Mouse (Mus musculus) midbrain, postnatal 0 days (tissue): ENCODE measurements around the gene Plekhg6. TPM values are rescaled to one million over a fixed set of nuclear protein-coding genes. Genes with fewer than 3 reads are reported as not detected.
A peak's percentile ranks its signal among the peaks of the same experiment; 100 is the strongest.

Experiments
- ATAC-seq: fragments of 200-750 bp; cut with Nextera tagmentation; 2 replicates; pipeline ENCODE4 v1.8.0; 2017; ENCODE audit warnings: moderate number of reproducible peaks, mild to moderate bottlenecking, moderate TSS enrichment, moderate library complexity; ENCODE audit not compliant: low FRiP score
- DNase-seq: peaks from one replicate; pipeline ENCODE4 v3.0.0-alpha.2; 2015; ENCODE audit warnings: low spot score
- H3K27ac ChIP-seq: fragments of 300-500 bp; sonication (generic); 2 replicates; pipeline ENCODE4 v1.5.1; 2014; ENCODE audit warnings: low read depth, mild to moderate bottlenecking, low read length, mixed read lengths
- H3K27me3 ChIP-seq: fragments of 300-500 bp; sonication (generic); 2 replicates; pipeline ENCODE4 v1.6.1; 2014; ENCODE audit warnings: low read length, control low read depth, mixed read lengths; ENCODE audit not compliant: insufficient read depth
- H3K36me3 ChIP-seq: fragments of 300-500 bp; sonication (generic); 2 replicates; pipeline ENCODE4 v1.6.1; 2014; ENCODE audit warnings: low read length, control low read depth, mixed read lengths; ENCODE audit not compliant: insufficient read depth
- H3K4me1 ChIP-seq: fragments of 300-500 bp; sonication (generic); 2 replicates; pipeline ENCODE4 v1.6.1; 2014; ENCODE audit warnings: mild to moderate bottlenecking, control low read depth, antibody characterized with exemption, low read length, mixed read lengths; ENCODE audit not compliant: insufficient read depth
- H3K4me2 ChIP-seq: fragments of 300-500 bp; sonication (generic); 2 replicates; pipeline ENCODE4 v1.6.1; 2014; ENCODE audit warnings: low read depth, mild to moderate bottlenecking, low read length, mixed read lengths; ENCODE audit not compliant: poor library complexity, severe bottlenecking
- H3K4me3 ChIP-seq: fragments of 300-500 bp; sonication (generic); 2 replicates; pipeline ENCODE4 v1.5.1; 2014; ENCODE audit warnings: low read depth, mild to moderate bottlenecking, low read length, moderate library complexity
- H3K9ac ChIP-seq: fragments of 300-500 bp; sonication (generic); replicated peaks from 2 replicates; pipeline ENCODE4 v1.6.1; 2014; ENCODE audit warnings: mild to moderate bottlenecking, low read length, moderate library complexity, mixed read lengths; ENCODE audit not compliant: poor library complexity, severe bottlenecking
- H3K9me3 ChIP-seq: fragments of 300-500 bp; sonication (generic); 2 replicates; pipeline ENCODE4 v1.6.1; 2016; ENCODE audit warnings: low read length, control low read depth
- CTCF ChIP-seq: IDR thresholded peaks from 2 replicates; pipeline ENCODE4 v1.5.1; 2016; ENCODE audit warnings: antibody characterized with exemption, mild to moderate bottlenecking
- WGBS: fragments of 180-500 bp; shearing (Covaris S2); extraction: QIAGEN DNeasy Blood & Tissue Kit; methylation state at CpG from one replicate; pipeline ENCODE4 v1.1.7; 2014; 5-methylcytosine and 5-hydroxymethylcytosine counted together
- polyA plus RNA-seq: library from polyadenylated mRNA; unstranded; fragments of >200 nt; fragmentation: Nextera tagmentation; extraction: Ambion mirVana; gene quantifications from 2 replicates; pipeline ENCODE4 v1.2.1, GENCODE M21; 2015
- total RNA-seq: library from RNA; depleted of rRNA; stranded (reverse); fragments of >200 nt; gene quantifications from 2 replicates; pipeline ENCODE4 v1.2.3, GENCODE M21; 2014

Plekhg6 gene
- total and polyA plus RNA-seq, 2 experiments from 2014 or later = 0.22 to 0.35 TPM

DNA sequence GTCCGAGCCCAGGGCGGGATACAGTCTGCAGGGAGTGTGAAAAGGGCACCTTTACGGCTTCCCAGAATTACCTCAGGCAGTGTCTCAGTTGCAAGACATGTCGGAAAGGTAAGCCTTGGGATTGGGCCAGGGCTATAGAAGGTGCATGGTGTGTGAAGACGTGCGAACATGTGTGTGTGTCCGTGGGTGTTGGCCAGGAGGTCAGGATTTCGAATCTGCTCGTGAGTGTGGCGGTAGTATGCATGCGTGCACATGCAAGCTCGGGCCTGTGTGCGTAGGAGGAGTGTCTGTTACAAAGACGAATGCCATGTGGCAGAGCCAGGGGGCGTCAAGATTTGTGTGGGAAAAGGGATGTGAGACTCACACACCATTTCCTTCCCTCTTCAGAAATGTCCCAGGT, 23.3 kb downstream of the Plekhg6 start:
- Histone ChIP-seq H3K36me3 (no peaks in the 10 kb centered on the region), H3K4me3 (no peak overlapping the region), H3K4me1 (peaks cover 12% of the 10 kb centered on the region; the same call in 1 of the 2 replicates), H3K9me3 (no peaks in the 10 kb centered on the region), H3K4me2 (no peak overlapping the region), H3K9ac (no peak overlapping the region), H3K27ac (no peak overlapping the region), H3K27me3 (no peaks in the 10 kb centered on the region)
- ATAC-seq (no peak), DNase-seq (no peak)
- TF ChIP-seq CTCF = no peak
- WGBS = 95% methylated on average over 15 of the region's 15 CpGs

DNA sequence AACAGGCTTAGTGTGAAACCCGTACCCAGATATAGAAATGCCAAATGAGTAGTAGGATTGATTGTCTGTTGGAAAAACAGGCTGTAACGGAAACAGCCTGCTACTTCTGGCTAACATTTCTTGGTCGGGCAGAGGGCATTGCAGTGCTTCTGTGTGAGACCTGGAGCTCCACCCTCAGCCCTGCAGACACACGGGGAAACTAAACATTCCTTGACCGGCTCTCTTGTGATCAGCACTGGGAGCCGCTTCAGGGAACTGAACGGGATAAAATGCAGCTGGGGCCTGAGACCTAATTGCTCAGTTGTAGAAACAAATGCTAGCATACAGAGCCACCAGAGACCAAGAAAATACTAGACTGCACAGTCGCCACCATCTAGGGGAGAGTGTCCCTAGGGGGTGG, 24.3 kb downstream of the Plekhg6 start:
- TF ChIP-seq CTCF = no peak
- Histone ChIP-seq H3K36me3 (no peaks in the 10 kb centered on the region), H3K9ac (no peak overlapping the region), H3K27ac (no peak overlapping the region), H3K9me3 (no peaks in the 10 kb centered on the region), H3K27me3 (no peaks in the 10 kb centered on the region), H3K4me2 (no peak overlapping the region), H3K4me1 (peaks cover 7% of the 10 kb centered on the region; the same call in 1 of the 2 replicates), H3K4me3 (no peak overlapping the region)
- ATAC-seq (no peak), DNase-seq (no peak)
- 53% methylated on average over 8 of the region's 8 CpGs for WGBS

DNA sequence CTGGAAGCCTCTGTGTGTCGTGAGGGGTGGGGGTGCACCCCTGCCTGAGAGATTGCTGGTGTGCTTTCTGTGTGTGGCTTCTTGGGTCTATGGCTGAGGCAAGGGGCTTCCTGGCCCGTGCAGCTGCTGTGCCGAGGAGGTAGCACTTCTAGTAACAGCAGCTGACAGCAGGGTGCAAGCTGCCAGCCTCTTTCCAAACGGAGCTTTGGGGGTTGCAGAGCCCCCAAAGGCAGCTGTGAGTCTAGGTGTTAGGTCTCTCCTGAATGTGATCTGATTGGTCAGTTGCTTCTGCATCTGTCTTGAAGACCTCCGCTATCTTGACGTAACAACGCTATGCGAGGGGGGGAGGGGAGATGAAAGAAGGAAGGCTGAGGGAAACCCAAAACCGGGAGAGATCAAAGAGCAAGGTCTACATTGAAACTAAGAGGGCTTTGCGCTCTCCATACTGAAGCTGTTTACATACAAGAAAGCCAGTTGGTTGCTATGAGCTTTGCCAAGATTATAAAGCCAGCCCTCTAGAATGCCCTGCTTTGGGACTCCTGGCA, 25.3 kb downstream of the Plekhg6 start:
- H3K9ac ChIP-seq = no peak overlapping the region
- no peaks in the 10 kb centered on the region for H3K36me3 ChIP-seq
- peaks cover 6% of the 10 kb centered on the region; the same call in 1 of the 2 replicates for H3K4me1 ChIP-seq
- no peak for TF ChIP-seq CTCF
- H3K27ac ChIP-seq = no peak overlapping the region
- H3K4me2 ChIP-seq = peak overlapping the region; percentile 26
- no peaks in the 10 kb centered on the region for H3K9me3 ChIP-seq
- H3K27me3 ChIP-seq = 0 out of 2 replicates have a peak, but pooled peaks cover under 1% of the 10 kb centered on the region
- H3K4me3 ChIP-seq = no peak overlapping the region
- ATAC-seq (no peak), DNase-seq (no peak)
- 5% methylated on average over 10 of the region's 10 CpGs for WGBS

DNA sequence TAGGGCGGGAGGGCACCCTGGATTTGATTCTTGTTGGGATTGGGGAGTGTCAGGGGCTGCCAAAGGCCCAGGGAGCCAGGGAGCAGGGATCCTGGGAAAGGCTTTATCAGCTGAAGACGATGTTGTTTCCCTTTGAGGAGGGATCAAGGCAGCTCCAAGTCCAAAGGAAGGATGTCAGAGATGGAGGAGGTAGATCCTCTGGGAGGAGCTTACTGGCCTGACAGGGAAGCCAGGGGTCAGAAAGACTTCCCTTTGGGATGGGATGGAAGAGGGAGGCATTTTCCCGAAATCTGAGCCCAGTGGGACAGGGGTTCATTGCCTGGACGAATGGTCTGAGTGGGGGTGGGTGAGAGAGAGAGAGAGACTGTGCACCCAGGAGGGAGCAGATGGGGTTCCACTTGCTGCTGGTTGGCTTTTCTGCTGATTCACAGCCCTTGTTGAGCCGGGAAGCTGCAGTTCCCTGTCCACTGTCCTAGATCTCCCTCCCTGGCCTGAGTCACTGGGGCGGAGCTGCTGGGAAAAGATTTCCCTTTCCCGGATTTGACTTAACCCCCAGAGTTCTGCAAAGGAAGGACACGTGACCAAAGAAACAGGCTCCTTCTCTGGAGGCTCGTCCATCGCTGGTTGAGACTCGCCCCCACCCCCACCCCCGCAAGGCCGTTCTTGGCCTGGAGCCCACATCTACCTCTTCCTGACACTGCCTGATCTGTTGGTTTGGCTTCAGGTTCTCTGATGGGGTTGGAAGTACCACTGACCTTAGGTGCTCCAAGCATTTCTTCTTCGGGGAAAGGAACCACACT, 26.0 kb downstream of the Plekhg6 start:
- H3K9ac ChIP-seq = no peak overlapping the region
- no peak for TF ChIP-seq CTCF
- peaks cover 6% of the 10 kb centered on the region; the same call in 1 of the 2 replicates for H3K4me1 ChIP-seq
- WGBS = 22% methylated on average over 13 of the region's 14 CpGs
- ATAC-seq = no peak
- no peak for DNase-seq
- H3K27me3 ChIP-seq = peaks cover 7% of the 10 kb centered on the region; the same call in 1 of the 2 replicates
- H3K27ac ChIP-seq = no peak overlapping the region
- H3K4me2 ChIP-seq = peak overlapping the region; percentile 26; the same call in 1 of the 2 replicates
- no peaks in the 10 kb centered on the region for H3K9me3 ChIP-seq
- H3K4me3 ChIP-seq = no peak overlapping the region
- no peaks in the 10 kb centered on the region for H3K36me3 ChIP-seq

DNA sequence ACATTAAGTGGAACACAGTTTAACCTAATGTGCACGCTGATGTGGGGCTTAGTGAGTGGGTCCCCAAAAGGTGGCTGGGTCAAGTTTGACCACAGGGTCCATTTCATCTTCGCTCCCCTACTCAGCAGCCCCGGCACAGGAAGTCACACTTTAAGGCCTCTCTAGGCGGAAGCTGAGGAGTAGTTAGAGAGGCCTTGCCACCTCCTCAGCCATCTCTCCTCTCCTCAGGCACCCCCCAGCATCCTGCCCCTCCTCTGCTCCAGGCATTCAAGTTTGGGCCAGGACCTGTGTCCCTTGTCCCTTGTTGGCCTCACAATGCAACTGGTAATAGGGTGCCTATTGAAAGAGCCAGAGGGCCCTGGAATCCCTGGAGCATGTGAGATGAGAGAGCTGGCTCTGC, 26.9 kb downstream of the Plekhg6 start:
- Histone ChIP-seq H3K27me3 (peaks cover 7% of the 10 kb centered on the region; the same call in 1 of the 2 replicates), H3K4me1 (peaks cover 6% of the 10 kb centered on the region; the same call in 1 of the 2 replicates), H3K9ac (no peak overlapping the region), H3K36me3 (no peaks in the 10 kb centered on the region), H3K9me3 (no peaks in the 10 kb centered on the region), H3K4me2 (no peak overlapping the region), H3K27ac (no peak overlapping the region), H3K4me3 (no peak overlapping the region)
- DNase-seq (no peak), ATAC-seq (no peak)
- no peak for TF ChIP-seq CTCF
- 88% methylated on average over 4 of the region's 4 CpGs for WGBS

DNA sequence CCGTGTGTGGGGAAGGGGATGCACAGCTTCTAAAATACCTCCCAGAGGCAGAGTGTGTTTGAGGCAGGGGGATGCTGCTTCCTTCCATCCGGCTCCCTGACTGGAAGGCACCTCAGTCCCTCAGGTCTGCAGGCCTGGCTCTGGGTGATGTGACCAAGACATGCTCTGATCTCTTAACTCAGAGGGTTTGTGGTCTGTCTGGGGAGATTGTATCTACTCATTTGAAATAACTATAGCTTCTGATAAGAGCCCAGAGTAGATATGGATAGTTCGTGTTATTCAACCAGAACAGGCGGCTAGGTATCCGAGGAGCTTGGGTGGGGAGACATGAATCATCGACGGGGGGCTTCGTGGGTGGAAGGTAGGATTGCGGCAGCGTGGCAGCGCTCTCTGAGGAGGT, 27.4 kb downstream of the Plekhg6 start:
- no peaks in the 10 kb centered on the region for H3K9me3 ChIP-seq
- H3K4me1 ChIP-seq = peaks cover 6% of the 10 kb centered on the region; the same call in 1 of the 2 replicates
- no peak overlapping the region for H3K9ac ChIP-seq
- no peak overlapping the region for H3K4me2 ChIP-seq
- H3K27ac ChIP-seq = no peak overlapping the region
- TF ChIP-seq CTCF = no peak
- no peaks in the 10 kb centered on the region for H3K36me3 ChIP-seq
- DNase-seq (no peak), ATAC-seq (no peak)
- H3K4me3 ChIP-seq = no peak overlapping the region
- peaks cover 7% of the 10 kb centered on the region; the same call in 1 of the 2 replicates for H3K27me3 ChIP-seq
- WGBS = 85% methylated on average over 11 of the region's 11 CpGs
